Mouse (Mus musculus) kidney, embryonic 14.5 days (tissue): ENCODE results near the gene Zbtb8a. TPM values are rescaled to one million over a fixed set of nuclear protein-coding genes. Genes with fewer than 3 reads are reported as not detected.
"Not testable (repeated sequence)": the region's sequence is repeated elsewhere in the genome, so short reads cannot be mapped to it uniquely, and the experiment has no call there.

ENCODE experiments used
- ATAC-seq: fragments of 200-750 bp; cut with Nextera tagmentation; 2 replicates; pipeline ENCODE4 v1.8.0; 2017; ENCODE audit warnings: moderate number of reproducible peaks, mild to moderate bottlenecking, moderate TSS enrichment, moderate library complexity; ENCODE audit not compliant: low FRiP score, low TSS enrichment
- H3K27ac ChIP-seq: fragments of 300-500 bp; sonication (generic); 2 replicates; pipeline ENCODE4 v1.5.1; 2014; ENCODE audit warnings: low read depth, mild to moderate bottlenecking, low read length, moderate library complexity, mixed read lengths
- H3K27me3 ChIP-seq: fragments of 300-500 bp; sonication (generic); 2 replicates; pipeline ENCODE4 v1.6.1; 2014; ENCODE audit warnings: mild to moderate bottlenecking, low read length; ENCODE audit not compliant: control insufficient read depth, insufficient read depth
- H3K36me3 ChIP-seq: fragments of 300-500 bp; sonication (generic); 2 replicates; pipeline ENCODE4 v1.6.1; 2014; ENCODE audit warnings: low read length, mixed read lengths; ENCODE audit not compliant: control insufficient read depth, insufficient read depth
- H3K4me1 ChIP-seq: fragments of 300-500 bp; sonication (generic); 2 replicates; pipeline ENCODE4 v1.6.1; 2014; ENCODE audit warnings: low read length, mixed read lengths; ENCODE audit not compliant: control insufficient read depth, insufficient read depth
- H3K4me2 ChIP-seq: fragments of 300-500 bp; sonication (generic); replicated peaks from 2 replicates; pipeline ENCODE4 v1.6.1; 2014; ENCODE audit warnings: low read depth, mild to moderate bottlenecking, low read length
- H3K4me3 ChIP-seq: fragments of 300-500 bp; sonication (generic); 2 replicates; pipeline ENCODE4 v1.5.1; 2014; ENCODE audit warnings: mild to moderate bottlenecking, low read length
- H3K9ac ChIP-seq: fragments of 300-500 bp; sonication (generic); 2 replicates; pipeline ENCODE4 v1.6.1; 2014; ENCODE audit warnings: low read depth, mild to moderate bottlenecking, low read length, moderate library complexity
- H3K9me3 ChIP-seq: fragments of 300-500 bp; sonication (generic); 2 replicates; pipeline ENCODE4 v1.6.1; 2016; ENCODE audit warnings: low read length; ENCODE audit not compliant: control insufficient read depth
- WGBS: fragments of 180-500 bp; shearing (Covaris S2); extraction: QIAGEN DNeasy Blood & Tissue Kit; methylation state at CpG from one replicate; pipeline ENCODE4 v1.1.7; 2014; 5-methylcytosine and 5-hydroxymethylcytosine counted together
- polyA plus RNA-seq: library from polyadenylated mRNA; unstranded; fragments of >200 nt; fragmentation: Nextera tagmentation; extraction: Ambion mirVana; gene quantifications from 2 replicates; pipeline ENCODE4 v1.2.1, GENCODE M21; 2014

Gene Zbtb8a
- polyA plus RNA-seq, 1 experiment from 2014 or later: 13.3 TPM

DNA sequence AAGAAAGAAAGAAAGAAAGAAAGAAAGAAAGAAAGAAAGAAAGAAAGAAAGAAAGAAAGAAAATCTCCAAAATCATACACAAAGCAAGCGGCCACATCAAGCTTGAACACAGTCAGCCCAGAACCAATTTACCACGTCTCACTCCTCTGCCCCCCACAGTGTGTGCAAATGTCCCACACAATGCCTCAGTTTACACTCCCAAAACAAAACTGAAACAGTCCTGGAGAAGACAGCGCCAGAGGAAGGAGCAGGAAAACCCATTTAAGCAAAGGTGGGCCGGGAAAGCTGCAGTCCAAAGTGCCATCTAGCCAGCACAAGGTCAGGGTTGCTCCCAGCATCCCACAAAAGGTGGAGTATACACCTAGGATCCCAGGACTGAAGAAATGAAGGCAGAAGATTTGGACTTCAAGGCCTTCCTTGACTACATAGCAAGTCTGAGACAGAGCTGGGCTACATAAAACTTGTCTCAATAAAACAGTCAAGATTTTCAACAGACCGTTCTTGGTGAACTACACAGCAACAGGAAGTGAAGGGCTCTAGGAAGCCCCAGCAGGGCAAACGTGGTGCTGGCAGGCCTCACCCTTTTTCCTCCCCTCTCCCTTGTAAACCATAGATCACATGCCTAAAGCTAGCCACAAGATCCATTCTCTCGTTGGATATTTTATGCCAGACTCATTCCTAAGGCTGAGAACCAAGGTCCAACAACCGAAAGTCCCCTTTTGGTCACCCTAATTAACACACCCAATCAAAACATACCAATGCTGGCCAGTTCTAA lies 4.5 kb downstream of the Zbtb8a start:
- Histone ChIP-seq H3K9ac (no peak overlapping the region), H3K4me1 (peaks cover 4% of the 10 kb centered on the region; the same call in 1 of the 2 replicates), H3K4me3 (no peak overlapping the region), H3K9me3 (no peaks in the 10 kb centered on the region), H3K36me3 (peaks cover 3% of the 10 kb centered on the region; the same call in 1 of the 2 replicates), H3K27me3 (no peaks in the 10 kb centered on the region), H3K4me2 (no peak overlapping the region), H3K27ac (no peak overlapping the region)
- no peak for ATAC-seq
- WGBS: 41% methylated on average over 8 of the region's 8 CpGs

DNA sequence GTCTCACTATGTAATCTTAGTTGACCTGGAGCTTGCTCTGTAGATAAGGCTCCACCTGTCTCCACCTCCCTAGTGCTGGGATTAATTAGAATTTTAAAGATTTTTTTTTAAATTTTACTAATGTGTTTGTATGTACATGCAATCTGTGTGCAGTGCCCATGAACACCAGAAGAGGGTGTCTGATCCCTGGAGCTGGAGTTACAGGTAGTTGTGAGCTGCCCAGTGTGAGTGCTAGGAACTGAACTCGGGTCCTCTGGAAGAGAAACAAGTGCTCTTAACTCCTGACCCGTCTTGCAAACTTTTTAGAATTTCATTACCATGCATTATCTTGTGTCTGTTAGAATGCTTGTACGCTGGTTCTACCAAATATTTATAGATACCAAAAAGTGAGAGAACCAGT lies 6.5 kb downstream of the Zbtb8a start:
- 97% methylated on average over 3 of the region's 3 CpGs for WGBS

DNA sequence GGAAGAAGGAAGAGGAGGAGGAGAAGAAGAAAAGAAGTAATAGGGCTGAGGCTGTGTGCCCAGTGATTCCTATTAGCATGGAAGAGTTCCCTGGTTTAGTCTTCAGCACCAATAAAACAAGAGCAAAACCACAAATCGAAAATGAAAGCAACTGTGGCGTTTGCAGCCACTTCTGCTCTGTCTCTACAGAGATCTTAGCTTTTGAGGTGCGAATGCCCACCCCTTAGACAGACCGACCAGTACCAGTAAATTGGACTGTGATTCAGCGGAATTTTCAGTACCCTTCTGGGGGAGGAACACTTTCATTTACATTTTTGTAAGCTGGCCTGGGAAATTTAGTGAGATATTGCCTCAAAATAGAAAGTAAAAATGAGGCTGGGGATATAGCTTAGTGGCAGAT lies 12.7 kb downstream of the Zbtb8a start:
- Histone ChIP-seq H3K9me3 (no peaks in the 10 kb centered on the region), H3K36me3 (peaks cover 4% of the 10 kb centered on the region; the same call in 1 of the 2 replicates), H3K27me3 (no peaks in the 10 kb centered on the region), H3K4me3 (no peak overlapping the region), H3K4me2 (no peak overlapping the region), H3K9ac (no peak overlapping the region), H3K4me1 (no peaks in the 10 kb centered on the region), H3K27ac (no peak overlapping the region)
- no peak for ATAC-seq
- 86% methylated on average over 5 of the region's 5 CpGs for WGBS

More for the DNA sequence above, 6.5 kb downstream of the Zbtb8a start:
- Histone ChIP-seq H3K4me3 (no peak overlapping the region), H3K27me3 (no peaks in the 10 kb centered on the region), H3K4me2 (no peak overlapping the region), H3K9me3 (no peaks in the 10 kb centered on the region), H3K4me1 (peaks cover under 1% of the 10 kb centered on the region; the same call in 1 of the 2 replicates), H3K36me3 (peaks cover 4% of the 10 kb centered on the region; the same call in 1 of the 2 replicates), H3K27ac (no peak overlapping the region), H3K9ac (no peak overlapping the region)
- no peak for ATAC-seq

GRCm38 (mm10) chr4:129364379-129364778 lies 13.5 kb downstream of the Zbtb8a start:
- Histone ChIP-seq H3K4me3 (no peak overlapping the region), H3K27ac (no peak overlapping the region), H3K4me1 (no peaks in the 10 kb centered on the region), H3K9ac (no peak overlapping the region), H3K4me2 (no peak overlapping the region), H3K36me3 (peaks cover 9% of the 10 kb centered on the region; the same call in 1 of the 2 replicates), H3K9me3 (no peaks in the 10 kb centered on the region), H3K27me3 (no peaks in the 10 kb centered on the region)
- no peak for ATAC-seq
- 92% methylated on average over 3 of the region's 3 CpGs for WGBS

DNA sequence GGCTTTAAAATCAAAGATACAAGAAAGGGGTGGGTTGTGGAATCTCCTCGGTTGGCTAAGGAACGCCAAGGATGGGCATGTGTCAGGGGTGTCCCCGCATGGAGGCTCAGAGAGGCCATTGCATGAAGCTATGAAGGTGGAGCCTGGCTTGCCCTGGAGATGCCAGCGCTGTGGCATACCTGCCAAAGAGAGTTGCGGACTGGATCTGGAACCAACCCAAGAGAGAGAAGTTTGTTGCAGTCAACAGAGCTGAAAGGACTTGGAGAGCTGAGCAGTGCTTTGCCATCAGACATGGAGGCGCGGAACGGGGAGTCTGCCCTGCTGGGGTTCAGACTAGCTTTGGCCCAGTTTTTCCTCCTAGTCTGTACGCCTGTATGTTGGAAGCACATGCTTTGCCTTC lies 14.5 kb downstream of the Zbtb8a start:
- Histone ChIP-seq H3K4me2 (no peak overlapping the region), H3K36me3 (peaks cover 6% of the 10 kb centered on the region; the same call in 1 of the 2 replicates), H3K9me3 (no peaks in the 10 kb centered on the region), H3K4me1 (no peaks in the 10 kb centered on the region), H3K4me3 (no peak overlapping the region), H3K27ac (no peak overlapping the region), H3K9ac (no peak overlapping the region), H3K27me3 (no peaks in the 10 kb centered on the region)
- no peak for ATAC-seq
- WGBS: 96% methylated on average over 9 of the region's 9 CpGs

- no peak for ATAC-seq
Observed at GRCm38 (mm10) chr4:129362771-129363170, 15.1 kb downstream of the Zbtb8a start.

GRCm38 (mm10) chr4:129362238-129362637 lies 15.7 kb downstream of the Zbtb8a start:
- H3K27ac ChIP-seq, H3K9me3 ChIP-seq, H3K36me3 ChIP-seq, H3K4me3 ChIP-seq, H3K9ac ChIP-seq, H3K4me2 ChIP-seq, ATAC-seq, H3K27me3 ChIP-seq, H3K4me1 ChIP-seq: not testable (repeated sequence)
- 92% methylated on average over 3 of the region's 3 CpGs for WGBS

More at GRCm38 (mm10) chr4:129362771-129363170, 15.1 kb downstream of the Zbtb8a start:
- Histone ChIP-seq H3K9ac (no peak overlapping the region), H3K36me3 (peaks cover 5% of the 10 kb centered on the region; the same call in 1 of the 2 replicates), H3K4me3 (no peak overlapping the region), H3K27me3 (no peaks in the 10 kb centered on the region), H3K27ac (no peak overlapping the region), H3K9me3 (no peaks in the 10 kb centered on the region), H3K4me2 (no peak overlapping the region), H3K4me1 (no peaks in the 10 kb centered on the region)
- 90% methylated on average over 5 of the region's 5 CpGs for WGBS

DNA sequence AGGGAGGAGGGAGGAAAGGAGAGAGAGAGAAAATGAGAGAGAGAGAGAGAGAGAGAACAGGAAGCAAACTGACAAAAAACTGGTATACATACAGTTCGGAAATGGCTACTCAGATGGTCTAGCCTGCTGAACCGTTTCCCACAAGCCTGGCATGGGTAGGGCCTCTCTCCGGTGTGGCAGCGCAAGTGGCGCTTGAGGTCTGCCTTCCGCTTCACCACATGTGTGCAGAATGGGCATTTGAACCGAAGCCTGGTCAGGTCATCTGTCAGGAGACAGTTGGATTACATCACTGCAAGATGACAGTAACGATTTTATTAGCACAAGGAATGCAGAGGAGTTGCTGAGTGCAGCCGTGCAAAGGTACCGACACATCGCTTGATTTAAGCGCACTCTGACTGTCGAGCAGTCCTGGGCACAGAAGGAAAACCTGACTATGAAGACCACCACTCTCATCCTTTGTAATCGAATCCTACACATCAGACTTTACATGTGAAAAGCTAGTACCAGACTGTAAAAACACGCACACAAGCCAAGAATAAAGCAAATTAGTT lies 20.2 kb downstream of the Zbtb8a start:
- H3K27me3 ChIP-seq: no peaks in the 10 kb centered on the region
- no peak overlapping the region for H3K27ac ChIP-seq
- H3K9me3 ChIP-seq: no peaks in the 10 kb centered on the region
- 51% methylated on average over 15 of the region's 15 CpGs for WGBS
- no peak overlapping the region for H3K9ac ChIP-seq
- no peaks in the 10 kb centered on the region for H3K4me1 ChIP-seq
- H3K36me3 ChIP-seq: peaks cover 29% of the 10 kb centered on the region
- peak; percentile 64 for ATAC-seq
- H3K4me2 ChIP-seq: no peak overlapping the region
- no peak overlapping the region for H3K4me3 ChIP-seq

DNA sequence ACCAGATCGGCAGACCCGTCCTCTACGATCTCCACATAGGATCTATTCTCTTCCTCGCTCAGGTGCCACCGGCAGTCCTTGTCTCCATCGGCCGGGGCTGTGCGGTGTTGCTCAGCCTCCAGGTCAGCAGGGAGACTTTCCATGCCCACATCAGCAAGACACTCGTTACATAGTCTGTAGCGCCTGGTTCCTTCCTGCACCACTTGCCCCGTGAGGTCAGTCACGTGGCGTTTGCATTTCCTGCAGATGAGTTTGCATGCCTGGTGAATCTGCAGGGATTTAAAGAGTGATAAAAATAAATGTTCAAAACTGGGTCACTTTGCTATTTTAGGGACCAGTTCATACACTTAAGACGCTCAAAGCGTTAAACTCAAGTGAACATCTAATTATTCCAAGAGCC lies 23.7 kb downstream of the Zbtb8a start:
- Histone ChIP-seq H3K9me3 (no peaks in the 10 kb centered on the region), H3K36me3 (peaks cover 24% of the 10 kb centered on the region), H3K4me1 (no peaks in the 10 kb centered on the region), H3K4me2 (no peak overlapping the region), H3K27me3 (no peaks in the 10 kb centered on the region), H3K4me3 (no peak overlapping the region), H3K9ac (no peak overlapping the region), H3K27ac (no peak overlapping the region)
- WGBS: 78% methylated on average over 15 of the region's 15 CpGs
- no peak for ATAC-seq
